Mouse (Mus musculus) bone marrow, adult 2 months (tissue): ENCODE results near the gene Kdm2a.

Experiments
- CTCF ChIP-seq: fragments of 200-500 bp; IDR thresholded peaks from 2 replicates; pipeline ENCODE4 v1.5.1; 2011; ENCODE audit warnings: low read length, control low read depth; ENCODE audit not compliant: control insufficient read depth, insufficient read depth
- POLR2A ChIP-seq: fragments of 200-500 bp; IDR thresholded peaks from 2 replicates; pipeline ENCODE4 v1.6.1; 2011; ENCODE audit warnings: low read depth, mild to moderate bottlenecking, control low read depth, low read length, borderline replicate concordance; ENCODE audit not compliant: control insufficient read depth

- TF ChIP-seq CTCF (no peak), POLR2A (no peak)
Measured at GRCm38 (mm10) chr19:4291161-4291560, 106.9 kb downstream of the Kdm2a start.
